Mouse (Mus musculus) neutrophil, adult 5-6 weeks (primary cell): Measurements from ENCODE around the gene Cdk20. TPM values are rescaled to one million over a fixed set of nuclear protein-coding genes. Genes with fewer than 3 reads are reported as not detected.

Source experiments
- ATAC-seq: fragments of 151-379, 151-347 bp; 2 replicates; pipeline ENCODE4 v1.8.0; 2017; ENCODE audit warnings: mild to moderate bottlenecking, moderate TSS enrichment; ENCODE audit not compliant: insufficient number of reproducible peaks, poor library complexity, low FRiP score, severe bottlenecking; ENCODE audit errors: extremely low read depth
- total RNA-seq: library from RNA; stranded (forward); fragments of 200-1000 nt; gene quantifications from 2 replicates; pipeline ENCODE4 v1.2.3, GENCODE M21; 2017

Cdk20 gene
- total RNA-seq, 1 experiment from 2014 or later = 3.1 TPM

DNA sequence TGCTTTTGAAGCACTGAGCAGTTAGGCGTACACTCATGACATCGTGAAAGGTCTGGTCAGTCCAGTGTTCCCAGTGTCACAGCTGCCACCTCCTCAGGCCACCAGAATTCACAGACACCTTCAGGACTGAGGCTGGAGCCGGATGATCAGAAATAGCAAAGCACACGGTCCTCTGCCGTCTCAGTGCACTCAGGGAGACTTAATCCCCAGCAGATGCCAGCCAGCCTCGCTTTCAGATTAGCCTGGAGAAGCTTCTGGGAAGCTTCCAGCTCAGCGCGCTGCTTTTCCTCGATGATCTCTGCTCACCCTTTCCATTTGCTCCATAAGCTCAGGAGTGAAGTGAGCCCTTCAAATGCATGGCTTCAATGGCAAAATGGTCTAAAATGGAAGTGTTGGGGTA lies 33.1 kb downstream of the Cdk20 start:
- ATAC-seq = no peak

DNA sequence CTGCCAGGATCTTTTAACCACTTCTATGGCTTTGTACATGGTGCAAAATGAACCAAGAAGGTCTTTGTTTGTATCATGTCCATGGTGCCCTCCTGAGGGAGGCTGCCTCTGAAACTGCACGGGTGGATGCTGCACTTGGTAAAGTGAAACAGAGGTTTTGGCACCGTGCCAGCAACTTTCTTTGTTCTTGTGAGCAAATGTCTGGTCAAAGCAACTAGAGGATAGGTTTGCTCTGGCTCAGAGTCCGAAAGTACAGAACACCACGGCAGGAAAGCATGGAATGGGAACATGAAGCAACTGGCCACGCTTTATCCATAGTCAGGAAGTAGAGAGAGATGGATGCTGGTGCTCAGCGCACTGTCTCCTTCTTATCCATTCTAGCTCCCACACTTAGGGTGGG lies 35.8 kb downstream of the Cdk20 start:
- no peak for ATAC-seq

DNA sequence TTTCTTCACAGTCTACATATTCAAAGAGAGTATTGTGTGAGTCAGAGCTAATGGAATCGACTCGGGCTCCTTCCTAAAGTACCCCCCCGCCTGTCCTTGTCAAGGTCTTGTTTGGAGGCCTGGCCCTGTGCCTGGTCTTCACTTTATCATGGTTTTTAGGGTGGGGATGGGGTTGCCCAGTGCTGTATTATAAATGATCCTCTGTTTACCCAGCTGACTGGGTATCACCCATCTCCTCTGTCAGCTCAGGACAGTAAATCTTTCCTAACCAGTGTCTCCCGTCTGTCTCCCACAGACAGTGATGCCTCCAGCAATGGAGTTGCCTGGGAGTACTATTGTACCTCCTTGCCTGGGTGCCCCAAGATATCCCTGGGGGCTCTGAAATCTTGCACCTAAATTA lies 45.9 kb downstream of the Cdk20 start:
- no peak for ATAC-seq

DNA sequence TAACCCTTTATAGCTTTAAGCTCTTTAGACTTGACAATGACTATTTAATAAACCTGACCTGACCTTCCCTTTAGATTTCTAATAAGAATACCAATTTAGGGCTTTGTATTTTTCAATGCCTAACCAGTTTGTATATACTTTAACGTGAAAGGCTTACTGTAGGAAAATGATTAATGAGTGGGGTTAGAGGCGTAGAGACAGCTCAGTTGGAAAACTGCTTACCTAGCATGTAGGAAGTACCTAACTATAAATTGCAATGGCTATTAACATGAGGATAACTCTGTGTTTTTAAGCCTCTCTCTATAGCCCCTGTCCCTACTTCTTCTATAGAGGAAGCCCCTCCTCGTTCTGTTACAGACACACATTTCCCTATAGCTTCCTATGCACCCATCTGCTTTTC lies 47.8 kb downstream of the Cdk20 start:
- ATAC-seq = no peak

DNA sequence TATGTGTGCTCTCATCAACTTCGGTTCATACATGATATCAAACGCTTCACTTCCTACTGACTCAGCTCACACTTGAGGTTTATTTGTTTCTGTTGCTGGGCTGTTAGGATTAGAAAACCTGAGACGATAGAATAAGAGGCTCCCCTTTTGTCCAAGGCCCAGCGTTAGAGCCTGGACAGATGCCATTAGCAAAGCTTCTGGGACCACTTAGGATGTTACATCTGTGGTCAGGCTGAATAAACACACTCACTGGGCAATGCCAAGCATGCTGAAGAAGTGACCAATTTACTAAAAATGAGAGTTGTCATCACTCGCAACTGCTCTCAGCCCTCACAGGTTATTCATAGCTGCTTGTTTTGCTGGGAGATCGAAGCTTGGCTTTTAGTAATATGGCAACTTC lies 57.8 kb downstream of the Cdk20 start:
- ATAC-seq = no peak

Other genes starting within 250 kb of the Cdk20 start
- 5.6 and 8.1 TPM in 2 replicates for gene Cdc14b, start 157.0 kb upstream of the Cdk20 start, total RNA-seq
- gene Aaed1, start 119.6 kb upstream of the Cdk20 start, total RNA-seq = 64.6 and 69.6 TPM in 2 replicates
- gene Ctsl, start 61.4 kb upstream of the Cdk20 start, total RNA-seq = 19.3 and 21.0 TPM in 2 replicates
- not detected in 2 replicates for gene Fam240b, start 65.5 kb downstream of the Cdk20 start, total RNA-seq